Mouse (Mus musculus): ENCODE data around the gene Crybb2.
"Not testable (repeated sequence)": the region's sequence is repeated elsewhere in the genome, so short reads cannot be mapped to it uniquely, and the experiment has no call there.

The Crybb2 gene

GRCm38 (mm10) chr5:113070017-113070416 lies at the start of gene Crybb2:
Crybb2 (minus strand) TSS chr5:113070117.
- no peak for ATAC-seq (ENCODE audit: insufficient number of reproducible peaks, low FRiP score, low TSS enrichment)

GRCm38 (mm10) chr5:113119291-113119690 lies 49.4 kb upstream of the Crybb2 start:
- ATAC-seq (ENCODE audit: insufficient number of reproducible peaks, low FRiP score, low TSS enrichment), result no peak

DNA sequence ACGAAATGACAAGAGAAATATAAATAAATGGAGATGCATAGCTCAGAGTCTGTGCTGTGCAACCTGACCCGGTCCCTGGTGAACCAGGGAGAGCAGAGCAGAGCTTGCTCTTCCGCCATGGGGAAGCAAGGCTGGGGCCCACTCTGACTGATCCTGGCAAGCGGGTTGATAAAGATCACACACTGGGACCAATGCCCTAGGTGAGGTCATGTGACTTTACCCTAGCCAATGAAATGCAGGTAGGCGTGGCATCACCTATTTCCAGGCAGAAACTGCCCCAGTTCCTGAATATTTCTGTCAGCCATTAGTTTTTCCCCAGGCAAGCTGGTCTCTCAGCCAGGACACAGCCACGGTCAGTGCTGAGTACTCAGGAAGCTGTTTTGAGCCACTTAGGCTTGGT lies 48.8 kb upstream of the Crybb2 start:
- no peak; the same call in 1 of the 2 replicates for ATAC-seq (ENCODE audit: insufficient number of reproducible peaks, low FRiP score, low TSS enrichment)

- no peak for ATAC-seq (ENCODE audit: insufficient number of reproducible peaks, low FRiP score, low TSS enrichment)
Observed at GRCm38 (mm10) chr5:113117361-113117760, 47.4 kb upstream of the Crybb2 start.

GRCm38 (mm10) chr5:113115896-113116295 lies 46.0 kb upstream of the Crybb2 start:
- no peak for ATAC-seq (ENCODE audit: insufficient number of reproducible peaks, low FRiP score, low TSS enrichment)

GRCm38 (mm10) chr5:113114264-113115225 lies 44.6 kb upstream of the Crybb2 start:
- ATAC-seq (ENCODE audit: insufficient number of reproducible peaks, low FRiP score, low TSS enrichment), result no peak

DNA sequence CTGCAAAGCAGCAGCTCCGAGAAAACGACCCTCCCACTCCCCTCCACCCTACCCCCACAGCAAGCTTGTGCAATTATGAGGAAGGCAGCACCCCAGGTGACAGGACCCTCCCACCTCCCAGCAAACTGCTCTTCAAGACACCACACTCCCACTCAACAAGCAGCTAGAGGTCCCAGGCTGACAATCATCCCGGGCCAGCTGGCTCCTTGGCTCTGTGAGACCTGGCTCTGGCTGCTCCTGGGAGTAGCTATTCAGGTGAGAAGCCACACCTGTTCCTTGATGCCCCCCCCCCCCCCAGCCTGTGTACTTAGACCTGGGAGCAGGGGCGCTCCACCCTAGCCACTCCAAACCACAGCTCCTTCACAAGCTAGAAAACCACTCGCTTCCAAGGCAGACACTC lies 43.2 kb upstream of the Crybb2 start:
- no peak for ATAC-seq (ENCODE audit: insufficient number of reproducible peaks, low FRiP score, low TSS enrichment)

GRCm38 (mm10) chr5:113111336-113111735 lies 41.4 kb upstream of the Crybb2 start:
- ATAC-seq (ENCODE audit: insufficient number of reproducible peaks, low FRiP score, low TSS enrichment), result no peak

- ATAC-seq (ENCODE audit: insufficient number of reproducible peaks, low FRiP score, low TSS enrichment), result no peak
Observed at GRCm38 (mm10) chr5:113110929-113111328, 41.0 kb upstream of the Crybb2 start.

DNA sequence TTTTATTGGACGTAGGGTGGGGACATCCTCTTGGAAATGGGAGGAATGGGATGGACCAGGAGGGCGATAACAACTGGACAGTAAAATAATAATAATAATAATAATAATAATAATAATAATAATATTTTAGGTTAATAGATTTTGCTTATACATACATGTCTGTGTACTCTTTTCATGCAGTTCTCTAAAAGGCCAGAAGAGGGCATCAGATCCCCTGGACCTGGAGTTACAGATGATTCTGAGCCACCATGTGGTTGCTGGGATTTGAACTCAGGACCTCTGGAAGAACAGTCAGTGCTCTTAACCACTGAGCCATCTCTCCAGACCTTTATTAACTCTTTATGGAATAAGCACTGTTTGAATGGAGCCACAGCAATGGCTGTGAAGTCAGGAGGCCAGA lies 39.7 kb upstream of the Crybb2 start:
- ATAC-seq (ENCODE audit: insufficient number of reproducible peaks, low FRiP score, low TSS enrichment), result not testable (repeated sequence)

- ATAC-seq (ENCODE audit: insufficient number of reproducible peaks, low FRiP score, low TSS enrichment), result no peak
Observed at GRCm38 (mm10) chr5:113108165-113108764, 38.3 kb upstream of the Crybb2 start.

- no peak for ATAC-seq (ENCODE audit: insufficient number of reproducible peaks, low FRiP score, low TSS enrichment)
Observed at GRCm38 (mm10) chr5:113107709-113108108, 37.8 kb upstream of the Crybb2 start.

DNA sequence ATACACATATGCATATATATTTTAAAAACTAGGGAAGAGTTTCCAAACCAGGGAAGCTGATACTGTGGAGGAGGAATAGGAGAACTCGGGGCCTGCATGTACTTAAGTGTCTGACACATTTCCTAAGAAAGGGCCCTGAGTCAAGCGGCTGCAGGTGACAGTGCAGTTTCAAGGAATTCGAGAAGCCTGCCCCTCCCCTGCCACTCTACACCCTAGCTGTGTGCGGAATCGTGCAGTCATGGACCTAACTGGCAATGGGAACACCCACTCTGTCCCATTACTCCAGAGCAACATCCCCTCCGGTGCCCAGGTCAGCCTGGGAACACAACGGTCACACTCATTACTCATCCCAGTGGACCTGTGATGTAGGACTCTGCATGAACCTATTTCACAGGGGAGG lies 36.7 kb upstream of the Crybb2 start:
- no peak for ATAC-seq (ENCODE audit: insufficient number of reproducible peaks, low FRiP score, low TSS enrichment)

- no peak for ATAC-seq (ENCODE audit: insufficient number of reproducible peaks, low FRiP score, low TSS enrichment)
Observed at GRCm38 (mm10) chr5:113105481-113105880, 35.6 kb upstream of the Crybb2 start.

DNA sequence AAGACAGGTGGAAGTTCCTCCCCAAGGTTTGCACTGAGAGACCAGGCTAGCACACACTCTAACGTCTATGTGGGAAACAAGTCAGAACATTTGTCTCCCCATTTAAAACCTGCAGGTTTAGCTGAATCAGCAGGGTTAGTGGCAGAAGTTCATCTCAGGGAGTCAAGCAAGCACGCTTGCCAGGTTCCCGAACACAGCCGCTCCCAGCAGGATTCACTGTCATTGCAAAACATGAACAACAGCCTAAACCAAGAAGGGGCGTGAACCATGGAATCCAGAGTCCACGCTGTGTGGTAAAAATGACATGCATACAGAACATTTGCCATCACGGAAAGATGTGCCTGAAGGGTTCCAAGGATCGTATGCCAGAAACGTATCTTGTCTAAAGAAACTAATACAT lies 35.1 kb upstream of the Crybb2 start:
- no peak for ATAC-seq (ENCODE audit: insufficient number of reproducible peaks, low FRiP score, low TSS enrichment)

DNA sequence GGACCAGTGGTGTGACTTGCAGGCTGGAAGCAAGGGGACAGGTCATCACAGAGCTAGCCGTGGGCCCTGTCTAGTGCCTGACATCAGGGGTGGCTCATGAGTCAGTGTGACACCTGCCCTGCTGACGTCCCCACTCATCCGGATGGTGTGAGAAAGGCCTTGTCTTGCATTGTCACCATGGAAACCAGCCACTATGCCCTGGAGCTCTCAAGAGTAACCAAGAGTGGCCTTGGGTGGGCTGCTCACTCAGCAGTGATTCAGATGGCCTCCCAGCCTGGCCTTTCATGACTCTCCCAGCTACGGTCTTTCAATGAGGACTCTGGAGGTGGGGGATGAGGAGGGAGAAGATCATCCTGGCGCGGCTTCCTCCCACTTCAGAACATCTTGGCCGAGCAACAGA lies 32.5 kb upstream of the Crybb2 start:
- no peak for ATAC-seq (ENCODE audit: insufficient number of reproducible peaks, low FRiP score, low TSS enrichment)

GRCm38 (mm10) chr5:113101457-113101856 lies 31.5 kb upstream of the Crybb2 start:
- no peak for ATAC-seq (ENCODE audit: insufficient number of reproducible peaks, low FRiP score, low TSS enrichment)

DNA sequence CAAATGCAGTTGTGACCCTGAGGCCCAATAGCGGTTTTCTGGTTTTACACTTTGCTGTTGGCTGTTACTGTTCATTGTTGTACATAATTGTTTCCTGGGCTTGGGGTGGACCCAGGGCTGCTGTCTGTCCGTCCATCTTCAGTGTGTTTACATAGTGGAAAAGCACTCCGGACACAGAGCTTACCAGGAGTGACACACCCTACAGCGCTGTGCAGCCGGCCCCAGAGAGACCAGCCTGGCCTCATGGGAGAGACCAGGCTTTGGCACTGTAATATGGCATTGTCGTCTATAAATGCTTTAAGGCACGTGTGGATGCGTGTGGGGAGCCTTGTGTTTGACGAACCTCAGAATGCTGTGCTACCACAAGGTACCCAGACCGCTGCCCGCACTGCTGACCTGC lies 30.5 kb upstream of the Crybb2 start:
- no peak for ATAC-seq (ENCODE audit: insufficient number of reproducible peaks, low FRiP score, low TSS enrichment)

DNA sequence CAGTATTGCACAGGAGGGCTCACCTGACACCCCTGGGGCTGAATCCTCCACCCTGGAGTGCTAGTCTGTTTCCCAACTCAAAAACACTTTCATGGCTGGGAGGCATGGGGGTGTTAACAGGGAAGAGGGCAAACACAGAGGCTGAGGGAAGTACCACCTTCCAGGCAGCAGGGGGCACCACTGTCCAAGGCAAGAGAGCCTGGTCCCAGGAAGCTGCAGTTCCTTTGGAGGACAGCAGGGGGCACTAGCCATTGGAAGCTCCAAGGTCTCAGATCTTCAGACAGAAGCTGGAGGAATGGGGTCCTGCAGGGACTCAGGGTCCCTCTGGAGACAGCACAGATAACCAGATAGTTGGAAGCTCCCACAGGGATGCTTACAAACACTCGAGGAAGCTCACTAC lies 29.6 kb upstream of the Crybb2 start:
- ATAC-seq (ENCODE audit: insufficient number of reproducible peaks, low FRiP score, low TSS enrichment), result 0 out of 2 replicates have a peak, but pooled peaks have one; percentile 42

DNA sequence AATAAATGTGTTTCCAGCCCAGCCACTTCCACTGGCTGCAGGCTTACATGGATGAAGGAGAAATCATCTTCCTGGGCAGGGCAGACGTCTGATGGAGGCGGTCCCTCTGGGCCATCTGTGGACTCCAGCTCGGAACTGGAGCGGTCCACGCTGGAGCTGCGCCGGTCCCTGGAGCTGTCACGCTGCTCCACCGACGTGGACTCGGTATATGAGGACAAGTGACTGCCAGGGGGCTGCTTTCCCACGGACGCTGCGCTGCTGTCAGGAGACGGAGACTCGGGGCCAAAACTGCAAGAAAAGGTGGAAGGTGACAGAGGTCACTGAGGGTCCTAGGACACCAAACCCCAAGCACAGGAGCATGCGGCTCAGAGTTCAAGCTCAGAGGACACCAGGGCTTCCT lies 27.6 kb upstream of the Crybb2 start:
- no peak for ATAC-seq (ENCODE audit: insufficient number of reproducible peaks, low FRiP score, low TSS enrichment)

DNA sequence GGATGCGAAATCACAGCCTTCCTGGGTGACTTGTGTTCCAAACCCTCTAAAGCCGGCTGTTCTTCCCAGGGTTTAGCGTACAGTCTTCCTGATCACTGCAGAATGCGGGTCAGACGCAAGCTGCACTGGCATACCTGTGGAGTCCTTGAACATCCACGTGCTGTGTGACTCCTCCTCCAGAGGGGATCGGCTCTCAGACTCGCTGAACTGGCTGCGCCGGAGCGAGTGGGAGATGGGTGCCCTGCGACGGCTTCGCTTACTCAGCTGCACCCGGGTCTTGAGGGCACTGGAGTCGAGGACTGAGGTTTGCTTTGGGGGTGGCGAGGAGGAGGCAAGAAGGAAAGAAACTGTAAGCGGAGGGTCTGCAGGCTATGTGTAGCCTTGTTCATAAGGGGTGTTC lies 25.5 kb upstream of the Crybb2 start:
- ATAC-seq (ENCODE audit: insufficient number of reproducible peaks, low FRiP score, low TSS enrichment), result no peak

- no peak for ATAC-seq (ENCODE audit: insufficient number of reproducible peaks, low FRiP score, low TSS enrichment)
Observed at GRCm38 (mm10) chr5:113092406-113092805, 22.5 kb upstream of the Crybb2 start.

All from cerebellum, adult (tissue).